ENCODE assay signal across 11 mouse cellular contexts in the genomic region with DNA sequence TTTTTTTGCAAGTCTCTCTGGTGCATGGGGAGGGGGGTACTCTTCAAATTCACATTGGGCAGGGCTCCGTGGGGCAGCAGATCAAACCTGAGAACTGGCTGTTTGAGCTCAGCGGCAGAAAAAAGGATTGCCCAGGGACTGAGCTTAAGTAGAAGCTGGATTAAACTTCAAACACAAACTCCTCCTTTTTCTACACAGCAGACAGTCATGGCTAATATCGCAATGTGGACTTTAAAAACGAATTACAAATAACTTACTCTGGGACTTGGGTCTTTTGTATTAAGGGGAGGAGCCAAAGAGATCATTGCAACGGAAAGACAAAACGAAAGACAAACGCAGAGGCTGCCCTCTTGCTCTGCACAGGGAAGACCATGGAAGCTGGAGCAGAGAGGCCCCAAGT.
DNase-seq lines count a peak whose midpoint lies in the region; ATAC-seq and TF ChIP-seq lines count a peak whose summit lies in the region.
"Had no signal": no experiment of that assay in that cellular context is flagged by ENCODE, and none has a peak within 500 bp of the region (broad histone marks: within the 10 kb centered on the region; RNA-seq: fewer than 3 reads in every experiment).

No protein-coding gene starts in this region.

- no peak overlapping the region for H3K27ac ChIP-seq in heart, embryonic 14.5 days (replicated peaks in 1 of 2; ENCODE audit: control insufficient read depth in 1 of 2, insufficient read depth in 1 of 2, low read depth in 2 of 2, low read length in 2 of 2)
- peak overlapping the region; percentile 82 for H3K27ac ChIP-seq in midbrain, embryonic 10.5 days (replicated peaks)
- no peak overlapping the region for H3K27ac ChIP-seq in midbrain, postnatal 0 days (ENCODE audit: low read depth, low read length)
- H3K27ac ChIP-seq in hindbrain, embryonic 16.5 days (ENCODE audit: low read depth, low read length) = no peak overlapping the region
- H3K27ac ChIP-seq in stomach, embryonic 16.5 days (ENCODE audit: low read length) = no peak overlapping the region
- H3K27ac ChIP-seq: liver, embryonic 15.5 days had no signal

- H3K9me3 ChIP-seq in heart, embryonic 14.5 days (ENCODE audit: control insufficient read depth, low read length) = no peaks in the 10 kb centered on the region
- no peaks in the 10 kb centered on the region for H3K9me3 ChIP-seq in midbrain, embryonic 10.5 days (replicated peaks)
- no peaks in the 10 kb centered on the region for H3K9me3 ChIP-seq in midbrain, postnatal 0 days (ENCODE audit: low read length)
- no peaks in the 10 kb centered on the region for H3K9me3 ChIP-seq in hindbrain, embryonic 16.5 days (ENCODE audit: control insufficient read depth, low read length)
- H3K9me3 ChIP-seq in stomach, embryonic 16.5 days (replicated peaks; ENCODE audit: control insufficient read depth, low read length) = no peaks in the 10 kb centered on the region
- H3K9me3 ChIP-seq: liver, embryonic 15.5 days had no signal

- no peaks in the 10 kb centered on the region for H3K27me3 ChIP-seq in heart, embryonic 14.5 days (ENCODE audit: control insufficient read depth, insufficient read depth, low read length)
- no peaks in the 10 kb centered on the region for H3K27me3 ChIP-seq in midbrain, embryonic 10.5 days (ENCODE audit: low read depth, poor library complexity, severe bottlenecking)
- no peaks in the 10 kb centered on the region for H3K27me3 ChIP-seq in midbrain, postnatal 0 days (ENCODE audit: insufficient read depth, low read length)
- H3K27me3 ChIP-seq in hindbrain, embryonic 16.5 days (replicated peaks; ENCODE audit: control insufficient read depth, insufficient read depth, low read length) = no peaks in the 10 kb centered on the region
- H3K27me3 ChIP-seq in stomach, embryonic 16.5 days (ENCODE audit: control insufficient read depth, insufficient read depth, low read length) = no peaks in the 10 kb centered on the region
- H3K27me3 ChIP-seq: liver, embryonic 15.5 days had no signal

- no peak for DNase-seq in heart, adult 18-20 months
- no peak for DNase-seq in midbrain, embryonic 10.5 days (ENCODE audit: low spot score)
- no peak for DNase-seq in midbrain, postnatal 0 days (ENCODE audit: low spot score)
- no peak for DNase-seq in spleen, postnatal 14 days (ENCODE audit: low spot score in 2 of 2)
- DNase-seq in cerebellum, postnatal 36 days = no peak
- DNase-seq: layer of hippocampus, adult 9-11 months; retina, postnatal 1 day had no signal

- 0 out of 2 replicates have a peak overlapping the region, but pooled peaks have one; percentile 12 for H3K9ac ChIP-seq in heart, embryonic 14.5 days (ENCODE audit: low read length)
- H3K9ac ChIP-seq in midbrain, postnatal 0 days (replicated peaks; ENCODE audit: low read length, poor library complexity, severe bottlenecking) = no peak overlapping the region
- peak overlapping the region; percentile 15; the same call in 1 of the 2 replicates for H3K9ac ChIP-seq in hindbrain, embryonic 16.5 days (ENCODE audit: low read depth, low read length)
- H3K9ac ChIP-seq in stomach, embryonic 16.5 days (ENCODE audit: low read length) = peak overlapping the region; percentile 54; the same call in 1 of the 2 replicates
- H3K9ac ChIP-seq: liver, embryonic 15.5 days had no signal

- WGBS in heart, embryonic 14.5 days = 27% methylated on average over 7 of the region's 7 CpGs
- WGBS in midbrain, embryonic 10.5 days = 2% methylated on average over 7 of the region's 7 CpGs
- 5% methylated on average over 7 of the region's 7 CpGs for WGBS in midbrain, postnatal 0 days
- 12% methylated on average over 7 of the region's 7 CpGs for WGBS in hindbrain, embryonic 16.5 days
- WGBS in stomach, embryonic 16.5 days = 13% methylated on average over 7 of the region's 7 CpGs

- H3K36me3 ChIP-seq in heart, embryonic 14.5 days (ENCODE audit: control insufficient read depth, insufficient read depth, low read length) = no peaks in the 10 kb centered on the region
- peaks cover 31% of the 10 kb centered on the region for H3K36me3 ChIP-seq in midbrain, embryonic 10.5 days
- no peaks in the 10 kb centered on the region for H3K36me3 ChIP-seq in midbrain, postnatal 0 days (ENCODE audit: insufficient read depth, low read length)
- no peaks in the 10 kb centered on the region for H3K36me3 ChIP-seq in hindbrain, embryonic 16.5 days (ENCODE audit: control insufficient read depth, insufficient read depth, low read length)
- H3K36me3 ChIP-seq in stomach, embryonic 16.5 days (ENCODE audit: control insufficient read depth, insufficient read depth, low read length) = no peaks in the 10 kb centered on the region
- H3K36me3 ChIP-seq: liver, embryonic 15.5 days had no signal

- no peak for TF ChIP-seq CTCF in midbrain, postnatal 0 days (IDR thresholded peaks at IDR 0.05)

- 0 out of 2 replicates have a peak overlapping the region, but pooled peaks have one; percentile 37 for H3K4me2 ChIP-seq in heart, embryonic 14.5 days (ENCODE audit: low read length)
- no peak overlapping the region for H3K4me2 ChIP-seq in midbrain, postnatal 0 days (ENCODE audit: low read depth, low read length, poor library complexity, severe bottlenecking)
- H3K4me2 ChIP-seq in hindbrain, embryonic 16.5 days (ENCODE audit: low read length) = no peak overlapping the region
- peak overlapping the region; percentile 29 for H3K4me2 ChIP-seq in stomach, embryonic 16.5 days (ENCODE audit: low read depth, low read length)
- H3K4me2 ChIP-seq: liver, embryonic 15.5 days had no signal

- H3K4me1 ChIP-seq in heart, embryonic 14.5 days (ENCODE audit: control insufficient read depth in 2 of 2, insufficient read depth in 2 of 2, low read length in 2 of 2) = peaks cover 14 to 16% of the 10 kb centered on the region in 2 experiments
- peaks cover 63% of the 10 kb centered on the region for H3K4me1 ChIP-seq in midbrain, embryonic 10.5 days
- H3K4me1 ChIP-seq in midbrain, postnatal 0 days (ENCODE audit: insufficient read depth, low read length) = peaks cover 18% of the 10 kb centered on the region; the same call in 1 of the 2 replicates
- peaks cover 24% of the 10 kb centered on the region for H3K4me1 ChIP-seq in hindbrain, embryonic 16.5 days (ENCODE audit: control insufficient read depth, insufficient read depth, low read depth, low read length)
- peaks cover 25% of the 10 kb centered on the region for H3K4me1 ChIP-seq in stomach, embryonic 16.5 days (ENCODE audit: control insufficient read depth, insufficient read depth, low read length)
- H3K4me1 ChIP-seq: liver, embryonic 15.5 days had no signal

- ATAC-seq in heart, embryonic 14.5 days (ENCODE audit: insufficient number of reproducible peaks, insufficient read depth, low FRiP score, low read depth) = no peak
- no peak for ATAC-seq in midbrain, postnatal 0 days (ENCODE audit: low FRiP score)
- ATAC-seq in hindbrain, embryonic 16.5 days = no peak
- ATAC-seq in stomach, embryonic 16.5 days (ENCODE audit: insufficient read depth, low FRiP score) = no peak

- H3K4me3 ChIP-seq in heart, embryonic 14.5 days (ENCODE audit: control insufficient read depth in 1 of 2, insufficient read depth in 1 of 2, low read depth in 1 of 2, low read length in 2 of 2) = no peak overlapping the region
- H3K4me3 ChIP-seq in midbrain, embryonic 10.5 days = peak overlapping the region; percentile 4; the same call in 1 of the 2 replicates
- no peak overlapping the region for H3K4me3 ChIP-seq in midbrain, postnatal 0 days (ENCODE audit: low read depth, low read length)
- no peak overlapping the region for H3K4me3 ChIP-seq in hindbrain, embryonic 16.5 days (ENCODE audit: low read length)
- H3K4me3 ChIP-seq in stomach, embryonic 16.5 days (replicated peaks; ENCODE audit: low read length) = no peak overlapping the region
- H3K4me3 ChIP-seq: liver, embryonic 15.5 days had no signal

Comparison
In these comparisons a context has a peak if more than half of its experiments do, and no peak if none do; other contexts are left out.
1. H3K4me2 ChIP-seq: peak in heart, embryonic 14.5 days (single experiment) and stomach, embryonic 16.5 days (single experiment); none in midbrain, postnatal 0 days (single experiment) and hindbrain, embryonic 16.5 days (single experiment).